Mouse (Mus musculus): ENCODE measurements around the gene Fam172a. TPM values are rescaled to one million over a fixed set of nuclear protein-coding genes. Genes with fewer than 3 reads are reported as not detected.

Gene Fam172a
- polyA plus RNA-seq, 1 experiment = 6.1 TPM

GRCm38 (mm10) chr13:78178021-78178420 lies 476.2 kb downstream of the Fam172a start:
- WGBS = 3% methylated on average over 1 of the region's 1 CpGs
- H3K27ac ChIP-seq (ENCODE audit: insufficient read depth, low read depth, low read length) = no peak overlapping the region

DNA sequence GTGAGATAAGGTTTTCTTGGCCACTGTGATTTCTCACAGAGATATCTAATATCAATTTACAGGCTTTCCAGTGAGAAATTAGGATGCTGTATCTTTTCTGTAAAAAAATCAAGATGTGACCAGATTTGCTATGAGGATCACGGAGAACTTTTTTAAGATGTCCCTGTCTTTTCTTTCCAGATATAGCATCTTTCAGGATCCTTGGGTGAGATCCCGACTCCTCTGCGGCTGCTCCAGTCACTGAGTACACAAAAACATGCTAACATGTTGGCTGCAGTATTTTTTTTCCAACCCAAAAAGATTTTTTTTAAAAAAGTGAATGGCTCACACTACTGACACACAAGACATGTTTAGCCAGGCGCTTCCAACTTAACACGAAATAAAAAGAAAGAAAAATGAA lies 476.9 kb downstream of the Fam172a start:
- H3K27ac ChIP-seq (ENCODE audit: insufficient read depth, low read depth, low read length) = no peak overlapping the region
- peaks cover 53% of the 10 kb centered on the region for H3K27me3 ChIP-seq (ENCODE audit: control insufficient read depth, insufficient read depth, low read length)
- 14% methylated on average over 5 of the region's 5 CpGs for WGBS
- TF ChIP-seq POLR2A (IDR thresholded peaks at IDR 0.05; ENCODE audit: low read depth, low read length) (no peak), CTCF (IDR thresholded peaks at IDR 0.05; ENCODE audit: extremely low read depth, insufficient read length, insufficient replicate concordance, low read depth, low read length) (no peak)
- no peaks in the 10 kb centered on the region for H3K36me3 ChIP-seq (ENCODE audit: control insufficient read depth, insufficient read depth, low read length)
- no peak overlapping the region for H3K4me3 ChIP-seq (ENCODE audit: low read depth, low read length)
- no peaks in the 10 kb centered on the region for H3K4me1 ChIP-seq (ENCODE audit: control insufficient read depth, insufficient read depth, insufficient read length, low read length)

More at GRCm38 (mm10) chr13:78178021-78178420, 476.2 kb downstream of the Fam172a start:
- Histone ChIP-seq H3K27me3 (ENCODE audit: control insufficient read depth, insufficient read depth, low read length) (peaks cover 55% of the 10 kb centered on the region), H3K4me1 (ENCODE audit: control insufficient read depth, insufficient read depth, insufficient read length, low read length) (no peaks in the 10 kb centered on the region), H3K36me3 (ENCODE audit: control insufficient read depth, insufficient read depth, low read length) (no peaks in the 10 kb centered on the region), H3K4me3 (ENCODE audit: low read depth, low read length) (no peak overlapping the region)
- no peak for TF ChIP-seq POLR2A (IDR thresholded peaks at IDR 0.05; ENCODE audit: low read depth, low read length)
- no peak for TF ChIP-seq CTCF (IDR thresholded peaks at IDR 0.05; ENCODE audit: extremely low read depth, insufficient read length, insufficient replicate concordance, low read depth, low read length)

DNA sequence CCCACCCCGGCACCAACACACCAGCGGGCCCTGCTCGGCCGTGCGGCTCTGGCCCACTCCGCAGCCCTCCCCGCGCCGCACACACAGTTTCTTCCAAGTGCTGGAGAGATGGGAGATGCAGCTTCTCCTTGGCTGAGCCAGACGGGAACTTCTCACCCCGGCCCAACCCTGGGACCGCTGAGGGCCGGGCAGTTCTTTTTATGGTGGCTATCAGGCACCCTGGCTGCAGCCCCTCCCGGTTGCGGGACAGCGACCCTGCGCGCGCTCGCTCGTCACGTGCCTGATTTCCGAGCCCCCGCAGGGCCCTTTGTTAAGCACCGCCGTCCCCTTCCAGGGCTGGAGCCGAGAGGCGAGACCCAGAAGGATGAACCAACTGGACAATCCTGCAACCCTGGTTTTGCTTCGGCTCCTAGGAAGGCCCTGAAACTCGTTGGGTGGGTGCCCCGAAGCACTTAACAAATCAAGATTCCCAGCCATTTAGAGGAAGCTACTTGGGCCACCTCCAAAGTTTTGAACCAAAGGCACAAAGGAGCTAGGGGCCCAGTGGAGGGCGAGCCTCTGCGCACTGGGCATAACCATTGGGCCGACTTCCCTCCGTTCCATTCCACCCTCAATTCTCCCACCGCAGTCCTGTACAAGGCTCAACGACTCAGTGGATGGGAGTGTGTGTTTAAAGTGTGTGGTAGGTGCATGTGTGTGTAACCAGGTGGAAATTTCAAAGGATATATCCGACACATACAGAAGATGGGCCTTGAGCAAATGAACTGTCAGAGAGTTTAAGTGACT lies 477.7 kb downstream of the Fam172a start:
- no peak overlapping the region for H3K4me3 ChIP-seq (ENCODE audit: low read depth, low read length)
- TF ChIP-seq CTCF (IDR thresholded peaks at IDR 0.05; ENCODE audit: extremely low read depth, insufficient read length, insufficient replicate concordance, low read depth, low read length) (no peak), POLR2A (IDR thresholded peaks at IDR 0.05; ENCODE audit: low read depth, low read length) (no peak)
- H3K27me3 ChIP-seq (ENCODE audit: control insufficient read depth, insufficient read depth, low read length) = peaks cover 57% of the 10 kb centered on the region
- H3K27ac ChIP-seq (ENCODE audit: insufficient read depth, low read depth, low read length) = no peak overlapping the region
- WGBS = 8% methylated on average over 38 of the region's 38 CpGs
- no peaks in the 10 kb centered on the region for H3K36me3 ChIP-seq (ENCODE audit: control insufficient read depth, insufficient read depth, low read length)
- no peaks in the 10 kb centered on the region for H3K4me1 ChIP-seq (ENCODE audit: control insufficient read depth, insufficient read depth, insufficient read length, low read length)

GRCm38 (mm10) chr13:78180261-78180660 lies 478.4 kb downstream of the Fam172a start:
- no peak overlapping the region for H3K4me3 ChIP-seq (ENCODE audit: low read depth, low read length)
- 39% methylated on average over 3 of the region's 3 CpGs for WGBS
- no peaks in the 10 kb centered on the region for H3K4me1 ChIP-seq (ENCODE audit: control insufficient read depth, insufficient read depth, insufficient read length, low read length)

DNA sequence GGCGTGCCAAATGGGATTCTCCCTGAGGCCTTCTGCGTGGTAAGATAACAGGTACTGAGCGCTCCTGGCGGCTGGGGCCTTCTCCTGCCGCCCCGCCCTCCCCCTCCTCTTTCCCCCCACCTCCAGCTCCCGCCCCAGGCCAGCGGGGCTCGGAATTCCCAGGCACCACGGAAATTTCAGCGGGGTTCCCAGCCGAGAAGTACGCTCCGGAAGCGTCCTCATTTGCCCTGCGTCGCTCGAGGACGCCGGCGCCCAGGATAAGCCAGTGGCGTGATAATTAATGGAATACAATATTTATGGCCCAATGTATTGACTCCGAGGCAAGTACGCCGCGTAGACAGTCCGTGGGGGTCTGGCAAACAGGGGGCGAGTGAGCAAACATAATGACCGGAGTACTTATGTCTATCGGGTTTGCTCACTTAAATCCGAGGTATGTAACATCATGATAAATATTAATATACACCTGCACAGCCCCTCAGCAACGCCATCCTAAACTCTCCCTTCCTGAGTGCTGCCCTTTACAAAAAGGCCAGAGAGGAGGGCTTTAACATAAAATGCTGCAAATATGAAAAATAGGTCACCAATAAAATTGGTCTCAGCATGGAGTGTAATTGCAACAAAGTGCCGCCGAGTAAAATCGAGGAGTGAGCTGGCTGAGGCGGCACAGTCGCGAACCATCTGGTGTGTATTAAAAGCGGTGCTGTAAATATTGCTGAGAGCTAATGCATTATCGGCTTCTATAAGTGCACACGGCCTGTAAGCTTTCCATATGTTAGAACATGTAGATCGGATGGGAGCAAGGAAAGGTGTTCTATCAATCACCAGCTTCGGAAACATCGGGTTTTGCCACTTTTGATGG lies 479.5 kb downstream of the Fam172a start:
- WGBS = 2% methylated on average over 44 of the region's 44 CpGs
- TF ChIP-seq POLR2A (IDR thresholded peaks at IDR 0.05; ENCODE audit: low read depth, low read length) (no peak), CTCF (IDR thresholded peaks at IDR 0.05; ENCODE audit: extremely low read depth, insufficient read length, insufficient replicate concordance, low read depth, low read length) (no peak)
- H3K4me1 ChIP-seq (ENCODE audit: control insufficient read depth, insufficient read depth, insufficient read length, low read length) = no peaks in the 10 kb centered on the region
- H3K27ac ChIP-seq (ENCODE audit: insufficient read depth, low read depth, low read length) = no peak overlapping the region
- no peak overlapping the region for H3K4me3 ChIP-seq (ENCODE audit: low read depth, low read length)
- H3K27me3 ChIP-seq (ENCODE audit: control insufficient read depth, insufficient read depth, low read length) = peaks cover 59% of the 10 kb centered on the region
- H3K36me3 ChIP-seq (ENCODE audit: control insufficient read depth, insufficient read depth, low read length) = no peaks in the 10 kb centered on the region

More at GRCm38 (mm10) chr13:78180261-78180660, 478.4 kb downstream of the Fam172a start:
- Histone ChIP-seq H3K27me3 (ENCODE audit: control insufficient read depth, insufficient read depth, low read length) (peaks cover 61% of the 10 kb centered on the region), H3K36me3 (ENCODE audit: control insufficient read depth, insufficient read depth, low read length) (no peaks in the 10 kb centered on the region), H3K27ac (ENCODE audit: insufficient read depth, low read depth, low read length) (no peak overlapping the region)
- TF ChIP-seq CTCF (IDR thresholded peaks at IDR 0.05; ENCODE audit: extremely low read depth, insufficient read length, insufficient replicate concordance, low read depth, low read length) (no peak), POLR2A (IDR thresholded peaks at IDR 0.05; ENCODE audit: low read depth, low read length) (no peak)

GRCm38 (mm10) chr13:78181930-78182558 lies 480.2 kb downstream of the Fam172a start:
- H3K36me3 ChIP-seq (ENCODE audit: control insufficient read depth, insufficient read depth, low read length) = no peaks in the 10 kb centered on the region
- H3K4me1 ChIP-seq (ENCODE audit: control insufficient read depth, insufficient read depth, insufficient read length, low read length) = no peaks in the 10 kb centered on the region
- peaks cover 60% of the 10 kb centered on the region for H3K27me3 ChIP-seq (ENCODE audit: control insufficient read depth, insufficient read depth, low read length)
- H3K27ac ChIP-seq (ENCODE audit: insufficient read depth, low read depth, low read length) = no peak overlapping the region
- H3K4me3 ChIP-seq (ENCODE audit: low read depth, low read length) = no peak overlapping the region
- TF ChIP-seq POLR2A (IDR thresholded peaks at IDR 0.05; ENCODE audit: low read depth, low read length) (no peak), CTCF (IDR thresholded peaks at IDR 0.05; ENCODE audit: extremely low read depth, insufficient read length, insufficient replicate concordance, low read depth, low read length) (no peak)
- 10% methylated on average over 14 of the region's 14 CpGs for WGBS

Measured in small intestine, adult 2 months (tissue).